Mouse (Mus musculus) myocyte (in vitro differentiated cells): ENCODE results near the gene Cdk19. TPM values are rescaled to one million over a fixed set of nuclear protein-coding genes. Genes with fewer than 3 reads are reported as not detected.

Experiments used
- H3K27me3 ChIP-seq: one replicate; pipeline ENCODE4 v1.6.1; 2011; ENCODE audit not compliant: control insufficient read depth, insufficient read depth, insufficient read length
- H3K36me3 ChIP-seq: one replicate; pipeline ENCODE4 v1.6.1; 2011; ENCODE audit not compliant: control insufficient read depth, insufficient read depth
- H3K4me2 ChIP-seq: one replicate; pipeline ENCODE4 v1.6.1; 2011; ENCODE audit warnings: low read depth, control low read depth
- H3K4me3 ChIP-seq: one replicate; pipeline ENCODE4 v1.5.1; 2011; ENCODE audit warnings: mild to moderate bottlenecking, control low read depth, moderate library complexity
- H3K79me2 ChIP-seq: one replicate; pipeline ENCODE4 v1.6.1; 2011; ENCODE audit not compliant: control insufficient read depth, insufficient read depth
- H3ac ChIP-seq: one replicate; pipeline ENCODE4 v1.6.1; 2011; ENCODE audit not compliant: control insufficient read depth, insufficient read length
- CEBPB ChIP-seq: IDR thresholded peaks from 2 replicates; pipeline ENCODE4 v1.6.1; 2011; ENCODE audit warnings: mild to moderate bottlenecking, moderate library complexity; ENCODE audit not compliant: poor library complexity, insufficient read depth, severe bottlenecking
- E2F4 ChIP-seq: IDR thresholded peaks from one replicate; pipeline ENCODE4 v1.6.1; 2011; ENCODE audit warnings: mild to moderate bottlenecking, control low read depth, moderate library complexity; ENCODE audit not compliant: insufficient read depth
- MAX ChIP-seq: IDR thresholded peaks from one replicate; pipeline ENCODE4 v1.6.1; 2011; ENCODE audit warnings: low read depth, mild to moderate bottlenecking, control low read depth
- MYOD1 ChIP-seq, 3 experiments: IDR thresholded peaks; one replicate each; pipeline ENCODE4 v1.6.1; 2011; ENCODE audit warnings: control low read depth in 2 of 3, low read depth in 2 of 3, mild to moderate bottlenecking in 2 of 3, moderate library complexity in 1 of 3; ENCODE audit not compliant: insufficient read length in 2 of 3, control insufficient read depth in 1 of 3
- MYOG ChIP-seq, 3 experiments: IDR thresholded peaks; one replicate each; pipeline ENCODE4 v1.6.1; 2011; ENCODE audit warnings: control low read depth in 2 of 3, low read depth in 2 of 3, mild to moderate bottlenecking in 2 of 3; ENCODE audit not compliant: insufficient read length in 2 of 3, control insufficient read depth in 1 of 3, insufficient read depth in 1 of 3
- POLR2A ChIP-seq: IDR thresholded peaks from one replicate; pipeline ENCODE4 v1.6.1; 2011; ENCODE audit warnings: low read depth, mild to moderate bottlenecking, control low read depth, moderate library complexity; ENCODE audit not compliant: insufficient read length
- POLR2AphosphoS2 ChIP-seq: IDR thresholded peaks from one replicate; pipeline ENCODE4 v1.6.1; 2011; ENCODE audit warnings: low read depth, control low read depth; ENCODE audit not compliant: insufficient read length
- REST ChIP-seq: IDR thresholded peaks from one replicate; pipeline ENCODE4 v1.6.1; 2011; ENCODE audit warnings: mild to moderate bottlenecking, control low read depth, moderate library complexity; ENCODE audit not compliant: insufficient read depth, insufficient read length
- SRF ChIP-seq: IDR thresholded peaks from one replicate; pipeline ENCODE4 v1.6.1; 2011; ENCODE audit warnings: low read depth; ENCODE audit not compliant: control insufficient read depth, insufficient read length
- TCF12 ChIP-seq: IDR thresholded peaks from one replicate; pipeline ENCODE4 v1.6.1; 2011; ENCODE audit warnings: mild to moderate bottlenecking, control low read depth; ENCODE audit not compliant: poor library complexity, insufficient read depth, severe bottlenecking
- TCF3 ChIP-seq: IDR thresholded peaks from one replicate; pipeline ENCODE4 v1.6.1; 2011; ENCODE audit warnings: low read depth, control low read depth; ENCODE audit not compliant: insufficient read length
- USF1 ChIP-seq: IDR thresholded peaks from one replicate; pipeline ENCODE4 v1.6.1; 2011; ENCODE audit warnings: low read depth, mild to moderate bottlenecking, control low read depth, moderate library complexity
- polyA plus RNA-seq: library from polyadenylated mRNA; unstranded; fragments of >200 nt; fragmentation: generic; extraction: Trizol; gene quantifications from one replicate; pipeline ENCODE4 v1.2.1, GENCODE M21; 2012; ENCODE audit warnings: missing spikeins

The Cdk19 gene
- polyA plus RNA-seq, 1 experiment: 5.3 TPM

- H3K79me2 ChIP-seq: no peaks in the 10 kb centered on the region
- no peaks in the 10 kb centered on the region for H3K27me3 ChIP-seq
- H3ac ChIP-seq: no peak overlapping the region
- TF ChIP-seq REST: no peak
- TF ChIP-seq USF1: no peak
- no peak for TF ChIP-seq MAX
- no peak for TF ChIP-seq TCF12
- no peak for TF ChIP-seq E2F4
- TF ChIP-seq TCF3: no peak
- no peak for TF ChIP-seq MYOG (IDR thresholded peaks at IDR 0.05; ENCODE audit: control insufficient read depth in 1 of 3, insufficient read depth in 1 of 3, insufficient read length in 2 of 3, low read depth in 2 of 3)
- no peak for TF ChIP-seq POLR2AphosphoS2
- TF ChIP-seq SRF: no peak
- no peak for TF ChIP-seq POLR2A
- no peak for TF ChIP-seq MYOD1 (IDR thresholded peaks at IDR 0.05; ENCODE audit: control insufficient read depth in 1 of 3, insufficient read length in 2 of 3, low read depth in 2 of 3)
- H3K4me2 ChIP-seq: no peak overlapping the region
- H3K4me3 ChIP-seq: no peak overlapping the region
- H3K36me3 ChIP-seq: no peaks in the 10 kb centered on the region
These were observed 23.6 kb downstream of the Cdk19 start for GRCm38 (mm10) chr10:40363004-40363403.

- TF ChIP-seq MAX: no peak
- no peak for TF ChIP-seq REST
- TF ChIP-seq SRF: no peak
- no peak for TF ChIP-seq MYOD1 (IDR thresholded peaks at IDR 0.05; ENCODE audit: control insufficient read depth in 1 of 3, insufficient read length in 2 of 3, low read depth in 2 of 3)
- no peak for TF ChIP-seq POLR2A
- TF ChIP-seq POLR2AphosphoS2: no peak
- TF ChIP-seq E2F4: no peak
- no peak for TF ChIP-seq CEBPB
- TF ChIP-seq USF1: no peak
- no peak for TF ChIP-seq TCF12
- Histone ChIP-seq H3K27me3 (no peaks in the 10 kb centered on the region), H3ac (no peak overlapping the region), H3K79me2 (peaks cover 5% of the 10 kb centered on the region), H3K36me3 (no peaks in the 10 kb centered on the region), H3K4me2 (no peak overlapping the region), H3K4me3 (no peak overlapping the region)
These were observed 25.4 kb downstream of the Cdk19 start for GRCm38 (mm10) chr10:40364642-40365361.

GRCm38 (mm10) chr10:40365991-40366390 is 26.6 kb downstream of the Cdk19 start:
- Histone ChIP-seq H3ac (no peak overlapping the region), H3K4me2 (no peak overlapping the region), H3K4me3 (no peak overlapping the region), H3K36me3 (no peaks in the 10 kb centered on the region), H3K27me3 (no peaks in the 10 kb centered on the region), H3K79me2 (peaks cover 5% of the 10 kb centered on the region)
- no peak for TF ChIP-seq MYOG (IDR thresholded peaks at IDR 0.05; ENCODE audit: control insufficient read depth in 1 of 3, insufficient read depth in 1 of 3, insufficient read length in 2 of 3, low read depth in 2 of 3)
- TF ChIP-seq USF1: no peak
- TF ChIP-seq MYOD1 (IDR thresholded peaks at IDR 0.05; ENCODE audit: control insufficient read depth in 1 of 3, insufficient read length in 2 of 3, low read depth in 2 of 3): no peak
- no peak for TF ChIP-seq REST
- no peak for TF ChIP-seq SRF

- Histone ChIP-seq H3K27me3 (no peaks in the 10 kb centered on the region), H3K36me3 (no peaks in the 10 kb centered on the region), H3K79me2 (peaks cover 15% of the 10 kb centered on the region), H3K4me2 (no peak overlapping the region), H3ac (no peak overlapping the region), H3K4me3 (no peak overlapping the region)
- TF ChIP-seq CEBPB: no peak
- TF ChIP-seq TCF12: no peak
- no peak for TF ChIP-seq USF1
- no peak for TF ChIP-seq POLR2AphosphoS2
- no peak for TF ChIP-seq MYOD1 (IDR thresholded peaks at IDR 0.05; ENCODE audit: control insufficient read depth in 1 of 3, insufficient read length in 2 of 3, low read depth in 2 of 3)
- no peak for TF ChIP-seq TCF3
- no peak for TF ChIP-seq E2F4
- TF ChIP-seq MAX: no peak
These were observed 29.2 kb downstream of the Cdk19 start for GRCm38 (mm10) chr10:40368516-40368915.

GRCm38 (mm10) chr10:40370156-40370555 is 30.8 kb downstream of the Cdk19 start:
- H3K27me3 ChIP-seq: no peaks in the 10 kb centered on the region
- peaks cover 20% of the 10 kb centered on the region for H3K79me2 ChIP-seq
- TF ChIP-seq SRF: no peak
- TF ChIP-seq POLR2AphosphoS2: no peak
- TF ChIP-seq CEBPB: no peak
- no peaks in the 10 kb centered on the region for H3K36me3 ChIP-seq
- no peak overlapping the region for H3K4me3 ChIP-seq
- H3K4me2 ChIP-seq: peak overlapping the region; percentile 98
- H3ac ChIP-seq: no peak overlapping the region
